Mouse (Mus musculus): ENCODE data around the gene Cryba4.

The Cryba4 gene

GRCm38 (mm10) chr5:112252400-112252799 lies at the start of gene Cryba4:
Gene Cryba4 (minus strand): TSS chr5:112252518.
- in situ Hi-C loops (cut with MboI, MseI): no loop called here

GRCm38 (mm10) chr5:112301694-112302093 lies 49.4 kb upstream of the Cryba4 start:
- in situ Hi-C loops (cut with MboI, MseI): loop anchor here (10.0 kb wide), 1 partner anchor 547 kb away; no protein-coding TSS in a partner anchor

GRCm38 (mm10) chr5:112300721-112301308 lies 48.5 kb upstream of the Cryba4 start:
- in situ Hi-C loops (cut with MboI, MseI): loop anchor here (10.0 kb wide), 1 partner anchor 546 kb away; no protein-coding TSS in a partner anchor

- in situ Hi-C loops (cut with MboI, MseI): loop anchor here (10.0 kb wide), 1 partner anchor 545 kb away; no protein-coding TSS in a partner anchor
Measured at GRCm38 (mm10) chr5:112300112-112300511, 47.8 kb upstream of the Cryba4 start.

- in situ Hi-C loops (cut with MboI, MseI): no loop called here
Measured at GRCm38 (mm10) chr5:112299399-112299798, 47.1 kb upstream of the Cryba4 start.

- in situ Hi-C loops (cut with MboI, MseI): no loop called here
Measured at GRCm38 (mm10) chr5:112298226-112298988, 46.1 kb upstream of the Cryba4 start.

- in situ Hi-C loops (cut with MboI, MseI): no loop called here
Measured at GRCm38 (mm10) chr5:112297257-112297656, 44.9 kb upstream of the Cryba4 start.

GRCm38 (mm10) chr5:112296404-112297181 lies 44.3 kb upstream of the Cryba4 start:
- in situ Hi-C loops (cut with MboI, MseI): no loop called here

GRCm38 (mm10) chr5:112295564-112295963 lies 43.2 kb upstream of the Cryba4 start:
- in situ Hi-C loops (cut with MboI, MseI): no loop called here

GRCm38 (mm10) chr5:112295162-112295561 lies 42.8 kb upstream of the Cryba4 start:
- in situ Hi-C loops (cut with MboI, MseI): no loop called here

- in situ Hi-C loops (cut with MboI, MseI): no loop called here
Measured at GRCm38 (mm10) chr5:112294696-112295095, 42.4 kb upstream of the Cryba4 start.

GRCm38 (mm10) chr5:112293800-112294199 lies 41.5 kb upstream of the Cryba4 start:
- in situ Hi-C loops (cut with MboI, MseI): no loop called here

- in situ Hi-C loops (cut with MboI, MseI): no loop called here
Measured at GRCm38 (mm10) chr5:112292343-112292980, 40.1 kb upstream of the Cryba4 start.

GRCm38 (mm10) chr5:112291866-112292265 lies 39.5 kb upstream of the Cryba4 start:
- in situ Hi-C loops (cut with MboI, MseI): no loop called here

- in situ Hi-C loops (cut with MboI, MseI): no loop called here
Measured at GRCm38 (mm10) chr5:112290536-112290880, 38.2 kb upstream of the Cryba4 start.

- in situ Hi-C loops (cut with MboI, MseI): no loop called here
Measured at GRCm38 (mm10) chr5:112289819-112290535, 37.7 kb upstream of the Cryba4 start.

- in situ Hi-C loops (cut with MboI, MseI): no loop called here
Measured at GRCm38 (mm10) chr5:112289236-112289635, 36.9 kb upstream of the Cryba4 start.

- in situ Hi-C loops (cut with MboI, MseI): no loop called here
Measured at GRCm38 (mm10) chr5:112288193-112289141, 36.1 kb upstream of the Cryba4 start.

- in situ Hi-C loops (cut with MboI, MseI): no loop called here
Measured at GRCm38 (mm10) chr5:112287652-112288051, 35.3 kb upstream of the Cryba4 start.
